ENCODE assay signal across 23 mouse cellular contexts in the genomic region with DNA sequence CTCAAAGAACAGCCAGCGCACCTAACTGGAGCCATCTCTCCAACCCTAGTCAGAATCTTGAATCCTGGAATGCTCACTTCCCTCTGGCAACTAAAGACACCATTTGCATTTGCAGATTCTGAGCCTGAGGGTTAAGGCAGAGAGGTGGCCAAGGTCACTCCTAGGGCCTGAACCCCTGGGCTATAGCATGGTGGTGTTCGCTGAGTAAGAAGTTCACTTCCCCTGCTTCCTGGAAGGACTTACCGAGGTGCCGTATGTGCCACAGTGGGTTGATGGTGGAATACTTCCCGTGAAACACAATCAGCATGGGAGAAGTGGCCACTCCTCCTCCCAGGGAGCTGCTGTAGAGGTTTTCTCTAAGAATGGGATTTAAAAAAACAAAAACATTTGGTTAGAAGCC. TPM values are rescaled to one million over a fixed set of nuclear protein-coding genes. Genes with fewer than 3 reads are reported as not detected.
DNase-seq lines count a peak whose midpoint lies in the region; ATAC-seq and TF ChIP-seq lines count a peak whose summit lies in the region.
"Had no signal": no experiment of that assay in that cellular context is flagged by ENCODE, and none has a peak within 500 bp of the region (broad histone marks: within the 10 kb centered on the region; RNA-seq: fewer than 3 reads in every experiment).

No protein-coding gene starts in this region.

- DNase-seq in kidney, postnatal 0 days (ENCODE audit: low spot score) = no peak
- no peak for DNase-seq in kidney, postnatal 10 days
- DNase-seq in ES-CJ7 (ENCODE audit: low read depth, low spot score) (peak; percentile 83), R1 (ENCODE audit: low read depth, low spot score) (peak; percentile 81)
- DNase-seq in thymus, postnatal 10 days (ENCODE audit: low spot score in 2 of 2) = no peak
- no peak for DNase-seq in left cerebral cortex, postnatal 4 days
- DNase-seq: adrenal gland, adult 8-10 months; adrenal gland, postnatal 14 days; adrenal gland, postnatal 36 days; cerebellum, adult 11-12 months; cerebellum, adult 2 months; cerebellum, adult 9-10 months; cerebellum, postnatal 10 days; cerebellum, postnatal 25 days had no signal

- H3K27me3 ChIP-seq in kidney, postnatal 0 days (ENCODE audit: insufficient read depth, low read length) = no peaks in the 10 kb centered on the region
- H3K27me3 ChIP-seq in myocyte (ENCODE audit: control insufficient read depth, insufficient read depth, insufficient read length) = no peaks in the 10 kb centered on the region
- H3K27me3 ChIP-seq in forebrain, embryonic 12.5 days = no peaks in the 10 kb centered on the region
- H3K27me3 ChIP-seq: embryonic facial prominence, embryonic 12.5 days; Patski had no signal

- ATAC-seq in kidney, postnatal 0 days (replicated peaks; ENCODE audit: low FRiP score, low read depth) = 0 out of 2 replicates have a peak, but pooled peaks have one; percentile 29
- no peak for ATAC-seq in forebrain, embryonic 12.5 days (ENCODE audit: low FRiP score)
- ATAC-seq: activated CD4-positive, CD25-positive, alpha-beta regulatory T cell, adult 4 months; forebrain, embryonic 14.5 days; forebrain, embryonic 16.5 days; Patski had no signal

- no peaks in the 10 kb centered on the region for H3K79me2 ChIP-seq in myocyte (ENCODE audit: control insufficient read depth, insufficient read depth)

- peaks cover 7% of the 10 kb centered on the region; the same call in 1 of the 2 replicates for H3K36me3 ChIP-seq in kidney, postnatal 0 days (ENCODE audit: insufficient read depth, low read length)
- H3K36me3 ChIP-seq in myocyte (ENCODE audit: control insufficient read depth, insufficient read depth) = peaks cover 11% of the 10 kb centered on the region
- H3K36me3 ChIP-seq in forebrain, embryonic 12.5 days (replicated peaks) = peaks cover 29% of the 10 kb centered on the region

- H3K4me2 ChIP-seq in kidney, postnatal 0 days (ENCODE audit: low read length) = no peak overlapping the region
- H3K4me2 ChIP-seq in myocyte (ENCODE audit: low read depth) = no peak overlapping the region
- no peak overlapping the region for H3K4me2 ChIP-seq in forebrain, embryonic 12.5 days
- H3K4me2 ChIP-seq: embryonic facial prominence, embryonic 12.5 days had no signal

- intact Hi-C loops in left cerebral cortex, postnatal 4 days (cut with DNase I) = no loop called here

- H3K4me3 ChIP-seq in kidney, postnatal 0 days (replicated peaks; ENCODE audit: low read depth, low read length) = no peak overlapping the region
- H3K4me3 ChIP-seq in myocyte = no peak overlapping the region
- no peak overlapping the region for H3K4me3 ChIP-seq in forebrain, embryonic 12.5 days (replicated peaks)
- H3K4me3 ChIP-seq: embryonic facial prominence, embryonic 10.5 days; embryonic facial prominence, embryonic 12.5 days had no signal

- WGBS in kidney, postnatal 0 days = 71% methylated on average over 5 of the region's 5 CpGs
- 78% methylated on average over 5 of the region's 5 CpGs for WGBS in forebrain, embryonic 12.5 days

- H3K9me3 ChIP-seq in kidney, postnatal 0 days (replicated peaks; ENCODE audit: low read length) = no peaks in the 10 kb centered on the region
- no peaks in the 10 kb centered on the region for H3K9me3 ChIP-seq in forebrain, embryonic 12.5 days
- H3K9me3 ChIP-seq: embryonic facial prominence, embryonic 10.5 days; embryonic facial prominence, embryonic 12.5 days; G1E had no signal

- TF ChIP-seq POLR2A in myocyte (IDR thresholded peaks at IDR 0.05; ENCODE audit: insufficient read length, low read depth) = no peak

- H3K27ac ChIP-seq in kidney, postnatal 0 days = no peak overlapping the region
- H3K27ac ChIP-seq in forebrain, embryonic 12.5 days = no peak overlapping the region
- H3K27ac ChIP-seq: embryonic facial prominence, embryonic 10.5 days; embryonic facial prominence, embryonic 12.5 days had no signal

- no peak overlapping the region for H3K9ac ChIP-seq in kidney, postnatal 0 days (ENCODE audit: low read depth, low read length)
- no peak overlapping the region for H3K9ac ChIP-seq in forebrain, embryonic 12.5 days
- H3K9ac ChIP-seq: embryonic facial prominence, embryonic 12.5 days had no signal

- H3K4me1 ChIP-seq in kidney, postnatal 0 days (replicated peaks; ENCODE audit: insufficient read depth, low read length) = no peaks in the 10 kb centered on the region
- H3K4me1 ChIP-seq in forebrain, embryonic 12.5 days = no peaks in the 10 kb centered on the region
- H3K4me1 ChIP-seq: embryonic facial prominence, embryonic 10.5 days; embryonic facial prominence, embryonic 12.5 days had no signal

- no peak for TF ChIP-seq CTCF in kidney, postnatal 0 days (IDR thresholded peaks at IDR 0.05; ENCODE audit: low read depth)

- H3ac ChIP-seq in myocyte (ENCODE audit: control insufficient read depth, insufficient read length) = no peak overlapping the region

TF ChIP-seq in myocyte, 11 proteins besides CTCF, POLR2A, EP300 and RAD21:
- TF ChIP-seq POLR2AphosphoS2 (IDR thresholded peaks at IDR 0.05; ENCODE audit: insufficient read length, low read depth) (peak; percentile 17), REST (IDR thresholded peaks at IDR 0.05; ENCODE audit: insufficient read depth, insufficient read length) (no peak), TCF3 (IDR thresholded peaks at IDR 0.05; ENCODE audit: insufficient read length, low read depth) (no peak), MYOG (IDR thresholded peaks at IDR 0.05; ENCODE audit: control insufficient read depth in 1 of 3, insufficient read depth in 1 of 3, insufficient read length in 2 of 3, low read depth in 2 of 3) (no peak)

RNA-seq across cellular contexts. Expression of gene Tdg, which starts 23.0 kb away (rescaled TPM):
- 94.4 and 104 TPM in 2 replicates for polyA plus RNA-seq in kidney, postnatal 0 days (2015; fragmentation: Nextera tagmentation; extraction: Ambion mirVana)
- 18.2 TPM for polyA plus RNA-seq in myocyte (2012; fragmentation: generic; extraction: Trizol)
- polyA plus RNA-seq in forebrain, embryonic 12.5 days (2016; fragmentation: Nextera tagmentation; extraction: Ambion mirVana) = 295 and 311 TPM in 2 replicates
- total RNA-seq in left cerebral cortex, postnatal 4 days (2021) = 100 to 1,000 TPM in 1 of 2 experiments, 10 to 100 TPM in 1; 97.7 to 101 TPM

RNA-seq across cellular contexts. Expression of gene 1190007I07Rik, which starts 29.6 kb away (rescaled TPM):
- 61.0 and 63.7 TPM in 2 replicates for polyA plus RNA-seq in kidney, postnatal 0 days (2015; fragmentation: Nextera tagmentation; extraction: Ambion mirVana)
- 13.4 TPM for polyA plus RNA-seq in myocyte (2012; fragmentation: generic; extraction: Trizol)
- polyA plus RNA-seq in forebrain, embryonic 12.5 days (2016; fragmentation: Nextera tagmentation; extraction: Ambion mirVana) = 35.7 and 40.6 TPM in 2 replicates
- total RNA-seq in left cerebral cortex, postnatal 4 days (2021) = 10 to 100 TPM; 14.9 to 15.8 TPM

RNA-seq across cellular contexts. Expression of gene Glt8d2, which starts 37.8 kb away (rescaled TPM):
- 1.5 and 2.0 TPM in 2 replicates for polyA plus RNA-seq in kidney, postnatal 0 days (2015; fragmentation: Nextera tagmentation; extraction: Ambion mirVana)
- 2.8 TPM for polyA plus RNA-seq in myocyte (2012; fragmentation: generic; extraction: Trizol)
- polyA plus RNA-seq in forebrain, embryonic 12.5 days (2016; fragmentation: Nextera tagmentation; extraction: Ambion mirVana) = 2.8 and 2.9 TPM in 2 replicates
- 1 to 10 TPM; 2.0 to 2.4 TPM for total RNA-seq in left cerebral cortex, postnatal 4 days (2021)
- polyA plus RNA-seq: G1E had no signal

RNA-seq across cellular contexts. Expression of gene Hcfc2, which starts 43.3 kb away (rescaled TPM):
- polyA plus RNA-seq in kidney, postnatal 0 days (2015; fragmentation: Nextera tagmentation; extraction: Ambion mirVana) = 24.5 and 26.4 TPM in 2 replicates
- polyA plus RNA-seq in myocyte (2012; fragmentation: generic; extraction: Trizol) = 13.0 TPM
- 46.9 and 50.0 TPM in 2 replicates for polyA plus RNA-seq in forebrain, embryonic 12.5 days (2016; fragmentation: Nextera tagmentation; extraction: Ambion mirVana)
- 10 to 100 TPM; 30.9 to 37.9 TPM for total RNA-seq in left cerebral cortex, postnatal 4 days (2021)

Comparison
In these comparisons a context has a peak if more than half of its experiments do, and no peak if none do; other contexts are left out.
1. DNase-seq: peak in ES-CJ7 (single experiment) and R1 (single experiment); none in kidney, postnatal 0 days (single experiment), kidney, postnatal 10 days (single experiment), thymus, postnatal 10 days (0 of 2) and left cerebral cortex, postnatal 4 days (single experiment).